8 mouse cellular contexts compared by ENCODE assay signal in the genomic region with DNA sequence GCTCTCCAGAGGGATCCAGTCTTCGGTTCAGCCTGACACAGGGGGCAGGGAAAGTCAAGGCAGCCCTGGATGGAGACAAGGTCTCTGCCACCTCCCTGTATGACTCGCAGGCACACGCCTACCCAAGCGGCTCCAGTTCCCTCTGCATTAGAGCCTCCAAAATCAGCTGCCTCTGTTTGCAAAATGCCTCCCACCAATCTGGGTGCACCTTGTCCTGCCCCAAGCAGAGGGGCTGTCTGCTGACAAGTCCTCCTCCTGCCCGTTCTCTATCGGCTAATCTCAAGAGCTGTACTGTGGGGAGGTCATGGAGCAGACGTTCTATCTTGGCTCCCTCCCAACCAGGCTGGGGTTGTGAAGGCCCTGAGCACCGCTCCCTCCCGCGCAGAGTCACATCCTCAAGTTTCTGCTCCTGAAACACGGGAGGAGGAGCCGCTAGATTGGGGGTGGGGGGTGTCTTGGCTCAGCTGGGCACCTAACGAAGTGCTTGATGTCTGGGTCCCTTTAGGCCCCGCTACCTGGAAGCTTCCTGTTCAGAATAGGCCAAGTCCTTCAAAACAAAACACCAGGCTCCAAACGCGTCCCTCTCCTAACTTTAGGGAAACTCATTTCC. TPM values are rescaled to one million over a fixed set of nuclear protein-coding genes. Genes with fewer than 3 reads are reported as not detected.
DNase-seq lines count a peak whose midpoint lies in the region; ATAC-seq and TF ChIP-seq lines count a peak whose summit lies in the region.

No protein-coding gene starts in this region.

- peak in 1 of 2 experiments; percentile 28 for DNase-seq in layer of hippocampus, adult 2 months (ENCODE audit: low spot score in 2 of 2)
- no peak for DNase-seq in layer of hippocampus, adult 8-10 months (ENCODE audit: low spot score in 2 of 2)
- peak; percentile 79 for DNase-seq in adrenal gland, adult 2 months
- DNase-seq in embryonic facial prominence, embryonic 14.5 days (ENCODE audit: low spot score), result peak; percentile 50
- peak; percentile 40 to 56 for DNase-seq in heart, postnatal 14 days
- DNase-seq in kidney, postnatal 4 days, result peak; percentile 54 to 69
- peak; percentile 52 for DNase-seq in stomach, postnatal 0 days (ENCODE audit: low spot score)

- WGBS in embryonic facial prominence, embryonic 14.5 days, result 7% methylated on average over 14 of the region's 16 CpGs
- WGBS in stomach, postnatal 0 days, result 4% methylated on average over 16 of the region's 16 CpGs

- peak overlapping the region; percentile 72 for H3K4me2 ChIP-seq in embryonic facial prominence, embryonic 14.5 days (ENCODE audit: low read depth, low read length)
- H3K4me2 ChIP-seq in stomach, postnatal 0 days (replicated peaks; ENCODE audit: low read depth), result peak overlapping the region; percentile 86

- peak overlapping the region; percentile 95 for H3K27ac ChIP-seq in layer of hippocampus, adult 2 months
- H3K27ac ChIP-seq in embryonic facial prominence, embryonic 14.5 days (replicated peaks; ENCODE audit: low read depth, low read length), result peak overlapping the region; percentile 81; the same call in 1 of the 2 replicates
- peak overlapping the region; percentile 75 for H3K27ac ChIP-seq in stomach, postnatal 0 days (replicated peaks)

- peak overlapping the region; percentile 94 for H3K4me3 ChIP-seq in layer of hippocampus, adult 2 months
- peak overlapping the region; percentile 99 for H3K4me3 ChIP-seq in embryonic facial prominence, embryonic 14.5 days (ENCODE audit: low read depth, low read length)
- peak overlapping the region; percentile 91 for H3K4me3 ChIP-seq in megakaryocyte, embryonic 14.5 days (replicated peaks)
- peak overlapping the region; percentile 99 for H3K4me3 ChIP-seq in stomach, postnatal 0 days (ENCODE audit: low read depth, low read length)

- H3K9me3 ChIP-seq in embryonic facial prominence, embryonic 14.5 days (ENCODE audit: control insufficient read depth, low read length), result no peaks in the 10 kb centered on the region
- no peaks in the 10 kb centered on the region for H3K9me3 ChIP-seq in megakaryocyte, embryonic 14.5 days
- H3K9me3 ChIP-seq in stomach, postnatal 0 days (ENCODE audit: control insufficient read depth, low read length), result no peaks in the 10 kb centered on the region

- TF ChIP-seq EP300 in stomach, postnatal 0 days (optimal IDR thresholded peaks at IDR 0.05), result no peak

- intact Hi-C loops in heart, postnatal 14 days (cut with DNase I), result loop anchor here (5.0 kb wide), 2 partner anchors 43 to 98 kb away; partner anchors contain the start of genes Cyba and Zc3h18

- no peak for ATAC-seq in embryonic facial prominence, embryonic 14.5 days (ENCODE audit: low read depth)
- no peak for ATAC-seq in stomach, postnatal 0 days (ENCODE audit: low FRiP score, low TSS enrichment)

- peaks cover 43% of the 10 kb centered on the region for H3K36me3 ChIP-seq in embryonic facial prominence, embryonic 14.5 days (ENCODE audit: control insufficient read depth, insufficient read depth, low read length)
- H3K36me3 ChIP-seq in megakaryocyte, embryonic 14.5 days (replicated peaks; ENCODE audit: low read length), result peaks cover 72% of the 10 kb centered on the region
- H3K36me3 ChIP-seq in stomach, postnatal 0 days (ENCODE audit: control insufficient read depth, insufficient read depth, low read length), result peaks cover 6% of the 10 kb centered on the region; the same call in 1 of the 2 replicates

- no peak for TF ChIP-seq CTCF in layer of hippocampus, adult 2 months (conservative IDR thresholded peaks at IDR 0.05)
- no peak for TF ChIP-seq CTCF in stomach, postnatal 0 days (IDR thresholded peaks at IDR 0.05; ENCODE audit: low read depth)

- H3K27me3 ChIP-seq in embryonic facial prominence, embryonic 14.5 days (replicated peaks; ENCODE audit: control insufficient read depth, insufficient read depth, low read length), result no peaks in the 10 kb centered on the region
- H3K27me3 ChIP-seq in megakaryocyte, embryonic 14.5 days (replicated peaks), result no peaks in the 10 kb centered on the region
- no peaks in the 10 kb centered on the region for H3K27me3 ChIP-seq in stomach, postnatal 0 days (ENCODE audit: control insufficient read depth, insufficient read depth, low read length)

- peaks cover 11% of the 10 kb centered on the region for H3K4me1 ChIP-seq in embryonic facial prominence, embryonic 14.5 days (ENCODE audit: control insufficient read depth, insufficient read depth, low read length)
- H3K4me1 ChIP-seq in megakaryocyte, embryonic 14.5 days, result peaks cover 74% of the 10 kb centered on the region
- peaks cover 8% of the 10 kb centered on the region; the same call in 1 of the 2 replicates for H3K4me1 ChIP-seq in stomach, postnatal 0 days (replicated peaks; ENCODE audit: control insufficient read depth, insufficient read depth)

- H3K9ac ChIP-seq in embryonic facial prominence, embryonic 14.5 days (ENCODE audit: low read depth, low read length), result peak overlapping the region; percentile 94
- H3K9ac ChIP-seq in stomach, postnatal 0 days (ENCODE audit: low read length), result peak overlapping the region; percentile 93

RNA-seq across cellular contexts. Expression of gene Rnf166, which starts 0.8 kb away (rescaled TPM):
- total RNA-seq in layer of hippocampus, adult 2 months (2021), result 10 to 100 TPM; 32.7 to 39.5 TPM
- 10 to 100 TPM; 26.9 to 40.7 (median 31.3) TPM for total RNA-seq in layer of hippocampus, adult 8-10 months (2022)
- 10 to 100 TPM; 42.8 to 83.8 TPM for total RNA-seq in adrenal gland, adult 2 months (2021)
- polyA plus RNA-seq in adrenal gland, adult 2 months (2012; rRNA removed), result 132 and 157 TPM in 2 replicates
- 40.0 and 40.1 TPM in 2 replicates for polyA plus RNA-seq in embryonic facial prominence, embryonic 14.5 days (2014; fragmentation: Nextera tagmentation; extraction: Ambion mirVana)
- total RNA-seq in heart, postnatal 14 days (2021), result 10 to 100 TPM; 28.7 to 28.9 TPM
- 86.9 and 219 TPM in 2 replicates for polyA plus RNA-seq in megakaryocyte, embryonic 14.5 days (2012; ENCODE audit: insufficient read depth, low replicate concordance)
- polyA plus RNA-seq in stomach, postnatal 0 days (2015; fragmentation: Nextera tagmentation; extraction: Ambion mirVana), result 31.2 and 32.2 TPM in 2 replicates

RNA-seq across cellular contexts. Expression of gene Ctu2, which starts 0.9 kb away (rescaled TPM):
- 10 to 100 TPM; 22.8 to 23.7 TPM for total RNA-seq in layer of hippocampus, adult 2 months (2021)
- total RNA-seq in layer of hippocampus, adult 8-10 months (2022), result 10 to 100 TPM; 23.4 to 31.5 (median 27.6) TPM
- 10 to 100 TPM; 15.5 to 18.1 TPM for total RNA-seq in adrenal gland, adult 2 months (2021)
- polyA plus RNA-seq in adrenal gland, adult 2 months (2012; rRNA removed), result 40.6 and 46.7 TPM in 2 replicates
- 49.0 and 49.2 TPM in 2 replicates for polyA plus RNA-seq in embryonic facial prominence, embryonic 14.5 days (2014; fragmentation: Nextera tagmentation; extraction: Ambion mirVana)
- 10 to 100 TPM; 10.8 TPM for total RNA-seq in heart, postnatal 14 days (2021)
- polyA plus RNA-seq in megakaryocyte, embryonic 14.5 days (2012; ENCODE audit: insufficient read depth, low replicate concordance), result 40.5 and 70.3 TPM in 2 replicates
- polyA plus RNA-seq in stomach, postnatal 0 days (2015; fragmentation: Nextera tagmentation; extraction: Ambion mirVana), result 33.1 and 34.5 TPM in 2 replicates

RNA-seq across cellular contexts. Expression of gene Snai3, which starts 14.5 kb away (rescaled TPM):
- not detected for total RNA-seq in layer of hippocampus, adult 2 months (2021)
- total RNA-seq in layer of hippocampus, adult 8-10 months (2022), result not detected
- not detected for total RNA-seq in adrenal gland, adult 2 months (2021)
- 0.15 and 0.19 TPM in 2 replicates for polyA plus RNA-seq in adrenal gland, adult 2 months (2012; rRNA removed)
- 3.1 and 4.2 TPM in 2 replicates for polyA plus RNA-seq in embryonic facial prominence, embryonic 14.5 days (2014; fragmentation: Nextera tagmentation; extraction: Ambion mirVana)
- 1 to 10 TPM; 1.1 to 1.6 TPM for total RNA-seq in heart, postnatal 14 days (2021)
- polyA plus RNA-seq in megakaryocyte, embryonic 14.5 days (2012; ENCODE audit: insufficient read depth, low replicate concordance), result 2.8 and 8.0 TPM in 2 replicates
- 1.4 and 1.6 TPM in 2 replicates for polyA plus RNA-seq in stomach, postnatal 0 days (2015; fragmentation: Nextera tagmentation; extraction: Ambion mirVana)

RNA-seq across cellular contexts. Expression of gene Mvd, which starts 31.8 kb away (rescaled TPM):
- 10 to 100 TPM; 16.7 to 17.6 TPM for total RNA-seq in layer of hippocampus, adult 2 months (2021)
- total RNA-seq in layer of hippocampus, adult 8-10 months (2022), result 10 to 100 TPM; 19.0 to 36.1 (median 25.0) TPM
- 10 to 100 TPM in 1 of 2 experiments, 1 to 10 TPM in 1; 9.2 to 39.5 TPM for total RNA-seq in adrenal gland, adult 2 months (2021)
- 39.7 and 73.8 TPM in 2 replicates for polyA plus RNA-seq in adrenal gland, adult 2 months (2012; rRNA removed)
- polyA plus RNA-seq in embryonic facial prominence, embryonic 14.5 days (2014; fragmentation: Nextera tagmentation; extraction: Ambion mirVana), result 27.1 and 34.4 TPM in 2 replicates
- total RNA-seq in heart, postnatal 14 days (2021), result 1 to 10 TPM; 4.7 to 5.0 TPM
- 66.0 and 142 TPM in 2 replicates for polyA plus RNA-seq in megakaryocyte, embryonic 14.5 days (2012; ENCODE audit: insufficient read depth, low replicate concordance)
- polyA plus RNA-seq in stomach, postnatal 0 days (2015; fragmentation: Nextera tagmentation; extraction: Ambion mirVana), result 34.6 and 35.7 TPM in 2 replicates

RNA-seq across cellular contexts. Expression of gene Cyba, which starts 42.3 kb away (rescaled TPM):
- total RNA-seq in layer of hippocampus, adult 2 months (2021), result 10 to 100 TPM in 1 of 2 experiments, 1 to 10 TPM in 1; 10.0 to 10.7 TPM
- total RNA-seq in layer of hippocampus, adult 8-10 months (2022), result 10 to 100 TPM in 3 of 4 experiments, 1 to 10 TPM in 1; 7.4 to 54.9 (median 25.7) TPM
- total RNA-seq in adrenal gland, adult 2 months (2021), result 10 to 100 TPM; 26.3 to 43.7 TPM
- 108 and 116 TPM in 2 replicates for polyA plus RNA-seq in adrenal gland, adult 2 months (2012; rRNA removed)
- polyA plus RNA-seq in embryonic facial prominence, embryonic 14.5 days (2014; fragmentation: Nextera tagmentation; extraction: Ambion mirVana), result 160 and 173 TPM in 2 replicates
- 10 to 100 TPM; 43.8 to 47.4 TPM for total RNA-seq in heart, postnatal 14 days (2021)
- polyA plus RNA-seq in megakaryocyte, embryonic 14.5 days (2012; ENCODE audit: insufficient read depth, low replicate concordance), result 3,699 and 12,582 TPM in 2 replicates
- polyA plus RNA-seq in stomach, postnatal 0 days (2015; fragmentation: Nextera tagmentation; extraction: Ambion mirVana), result 250 and 267 TPM in 2 replicates

Comparison
In these comparisons a context has a peak if more than half of its experiments do, and no peak if none do; other contexts are left out.
1. DNase-seq: peak in adrenal gland, adult 2 months (single experiment), embryonic facial prominence, embryonic 14.5 days (single experiment), heart, postnatal 14 days (2 of 2), kidney, postnatal 4 days (2 of 2) and stomach, postnatal 0 days (single experiment); none in layer of hippocampus, adult 8-10 months (0 of 2).
2. Peak in every context shown above with its lines, with median percentiles within 50 percentile points of each other: H3K27ac ChIP-seq and H3K4me3 ChIP-seq.